Mouse (Mus musculus) MEL-GATA-1-ER (cell line): ENCODE measurements around the gene Ccnk.

Source experiments
- DNase-seq: peaks from one replicate; pipeline ENCODE4 v3.0.0-alpha.2; 2012; ENCODE audit warnings: low read depth; ENCODE audit errors: extremely low read depth

Ccnk gene

DNA sequence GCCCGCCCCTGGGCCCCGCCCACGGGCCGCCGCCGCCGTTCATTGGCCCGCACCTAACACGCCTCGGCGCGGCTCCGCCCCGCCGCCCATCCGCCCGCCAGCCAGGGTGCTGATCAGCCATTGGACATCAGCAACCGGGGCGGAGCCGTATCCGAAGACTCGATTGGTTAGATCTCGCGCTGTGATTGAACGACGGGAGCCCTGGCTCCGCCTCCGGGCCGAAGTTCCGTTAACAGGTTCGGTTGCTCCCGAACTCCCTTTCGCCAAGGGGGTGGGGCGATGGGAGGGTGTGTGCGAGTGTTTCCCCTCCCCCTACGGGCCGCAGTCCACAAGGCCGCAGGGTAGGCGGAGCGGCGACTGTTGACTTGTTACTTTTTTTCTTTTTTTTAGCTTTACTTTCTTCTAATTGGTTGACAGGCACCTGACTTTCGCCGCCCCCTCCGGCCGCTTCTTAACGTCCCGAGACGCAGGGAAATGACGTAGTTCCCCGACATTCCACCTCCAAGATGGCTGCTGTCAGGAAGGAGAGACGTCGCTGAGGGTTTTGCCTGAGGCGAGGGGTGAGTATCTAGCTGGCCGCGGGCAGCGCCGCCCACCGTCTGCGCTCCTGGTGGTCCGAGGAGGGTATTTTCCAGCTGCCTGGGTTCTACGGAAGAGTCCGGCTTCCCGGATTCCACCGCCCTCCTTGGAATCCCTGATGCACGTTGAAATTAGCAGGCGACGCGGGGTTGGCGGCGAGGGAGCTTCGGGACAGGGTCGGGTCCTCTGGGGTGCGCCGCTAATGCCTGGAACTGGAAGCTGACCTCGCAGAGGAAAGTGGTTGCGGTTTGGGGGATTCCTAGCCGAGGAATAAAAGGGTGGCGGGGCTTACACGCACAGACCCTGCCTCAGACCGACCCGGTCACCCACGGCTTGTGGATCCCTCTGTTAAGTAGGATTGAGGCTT, at the start of gene Ccnk:
TSS of gene Ccnk (plus strand) at position 259 of the 946 bp plus-strand sequence.
- DNase-seq: peak; percentile 96

DNA sequence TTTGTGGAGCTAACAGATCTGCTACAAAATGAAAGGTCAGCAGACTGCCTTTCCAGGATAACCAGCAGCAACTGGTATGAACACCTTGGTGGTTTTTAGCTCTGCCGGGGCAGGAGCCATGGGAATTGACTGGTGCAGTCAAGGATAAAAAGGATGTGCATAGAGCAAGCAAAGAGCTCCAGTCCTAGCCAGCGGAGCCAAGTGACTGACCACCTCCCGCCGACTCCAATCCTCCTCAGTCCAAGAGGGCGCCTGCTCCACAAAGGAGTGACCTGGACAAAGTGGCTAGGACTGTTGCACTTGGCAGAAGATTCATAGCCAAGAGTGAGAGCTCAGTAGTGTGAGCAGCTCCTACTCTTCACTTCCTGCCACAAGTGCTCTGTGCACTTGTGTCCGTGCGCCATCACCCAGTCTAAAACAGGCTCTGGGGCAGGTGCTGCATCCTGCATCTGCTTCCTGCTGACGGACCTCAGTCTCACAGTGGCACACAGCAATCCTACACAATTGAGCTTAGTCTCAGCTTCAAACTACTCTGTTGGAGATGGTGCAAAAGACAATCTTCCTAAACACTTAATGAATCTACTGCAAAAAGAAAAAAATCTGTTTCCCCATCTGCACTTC, 46.8 kb upstream of the Ccnk start:
- DNase-seq: no peak

DNA sequence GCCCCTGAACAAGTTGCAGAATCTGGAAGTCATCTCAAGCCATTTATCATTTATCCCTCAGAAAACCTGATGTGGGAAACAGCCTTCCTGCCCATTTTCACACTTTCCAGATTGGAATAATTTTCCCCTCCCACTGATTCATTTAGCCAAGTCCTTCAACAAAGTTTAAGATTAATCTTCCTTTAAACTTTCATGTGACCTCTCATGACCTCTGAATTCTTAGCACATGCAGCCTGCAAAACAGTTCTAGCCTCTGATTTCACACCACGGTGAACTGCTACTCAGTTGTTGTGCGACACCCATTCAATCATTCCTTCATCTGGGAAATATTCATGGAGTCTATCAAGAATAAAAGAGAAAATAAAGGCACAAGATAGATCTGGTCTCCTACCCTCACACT, 46.2 kb upstream of the Ccnk start:
- DNase-seq: no peak

DNA sequence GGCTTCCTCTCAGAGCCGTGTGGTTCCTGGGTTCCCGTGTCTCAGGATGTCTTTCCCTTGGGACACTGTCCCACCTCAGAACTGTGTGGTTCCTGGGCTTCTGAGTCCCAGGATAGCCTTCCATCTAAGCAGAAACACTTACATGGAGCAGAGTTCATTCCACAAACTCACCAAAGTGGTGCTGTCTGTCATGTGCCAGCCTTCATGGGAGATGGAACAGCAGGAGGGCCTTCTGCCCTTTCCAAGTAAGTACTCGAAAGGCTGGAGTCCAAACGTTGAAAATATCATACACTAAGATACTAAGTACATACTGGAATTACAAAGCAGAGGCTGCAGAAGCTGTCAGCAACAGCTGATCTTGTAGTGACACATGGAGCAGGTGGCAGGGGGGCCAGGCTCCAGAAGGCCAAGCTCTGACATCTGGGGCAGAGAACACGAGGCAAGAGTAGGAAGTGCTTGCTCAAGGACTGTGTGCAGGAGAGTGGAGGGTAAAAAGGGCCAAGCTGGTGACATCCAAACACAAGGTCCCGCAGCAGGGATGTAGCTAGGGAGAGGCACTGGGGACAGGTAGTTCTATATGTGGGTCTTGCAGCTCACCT, 43.7 kb upstream of the Ccnk start:
- DNase-seq: no peak

DNA sequence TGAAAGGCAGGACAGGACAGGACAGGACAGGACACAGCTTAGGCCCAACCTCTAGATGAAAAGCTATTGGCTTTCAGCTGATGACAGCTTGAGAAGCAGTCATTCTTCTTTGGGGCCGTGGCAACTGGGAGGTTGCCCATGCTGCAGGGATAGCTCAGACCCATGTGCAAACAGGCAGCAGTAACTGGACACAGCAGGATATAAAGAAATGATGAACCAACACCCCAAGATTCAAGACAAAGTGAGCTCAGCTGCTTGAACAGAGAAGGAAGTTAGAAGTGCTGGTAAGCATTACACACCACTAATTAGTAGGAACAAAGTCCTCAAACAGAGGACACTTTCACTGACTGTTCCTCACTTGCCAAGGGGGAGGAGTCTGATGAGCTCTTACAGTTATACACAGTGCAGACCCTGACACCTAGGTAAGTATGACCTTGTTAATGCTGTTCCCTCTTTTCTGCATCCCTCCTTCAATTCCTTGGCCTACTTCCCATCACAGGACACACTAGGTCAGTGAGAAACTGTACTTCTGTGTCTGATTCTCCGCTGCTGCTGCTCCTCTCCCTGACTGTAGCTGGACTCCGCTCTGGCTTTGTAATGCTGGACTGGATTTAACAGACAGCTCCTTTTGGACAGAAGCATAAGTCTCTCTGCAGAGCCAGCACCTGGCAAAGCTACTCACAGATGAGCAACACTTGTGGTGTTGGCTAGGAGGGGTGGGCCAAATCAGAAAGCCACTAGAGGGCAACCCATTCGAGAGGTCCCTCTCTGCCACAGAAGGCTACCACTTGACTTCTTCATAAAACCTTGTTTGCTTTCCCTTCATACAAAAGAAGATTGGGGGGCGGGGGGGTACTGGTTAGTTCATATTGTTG, 35.5 kb upstream of the Ccnk start:
- no peak for DNase-seq

DNA sequence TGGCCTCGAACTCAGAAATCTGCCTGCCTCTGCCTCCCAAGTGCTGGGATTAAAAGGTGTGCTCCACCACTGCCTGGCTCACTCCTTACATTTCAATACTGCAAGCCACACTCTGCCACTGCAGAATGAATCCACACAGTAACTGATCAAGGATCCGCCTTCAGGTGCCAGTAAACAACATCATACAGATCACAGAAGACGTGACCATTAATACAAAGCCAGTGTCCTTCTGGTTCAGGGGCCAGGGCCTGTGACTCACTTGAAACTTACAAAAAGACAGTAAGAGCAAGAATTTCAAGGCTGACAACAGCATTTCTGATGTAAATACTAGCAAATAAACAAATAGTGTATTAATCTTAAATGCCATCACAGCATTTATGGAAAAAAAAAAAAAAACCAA, 34.2 kb upstream of the Ccnk start:
- DNase-seq: no peak

DNA sequence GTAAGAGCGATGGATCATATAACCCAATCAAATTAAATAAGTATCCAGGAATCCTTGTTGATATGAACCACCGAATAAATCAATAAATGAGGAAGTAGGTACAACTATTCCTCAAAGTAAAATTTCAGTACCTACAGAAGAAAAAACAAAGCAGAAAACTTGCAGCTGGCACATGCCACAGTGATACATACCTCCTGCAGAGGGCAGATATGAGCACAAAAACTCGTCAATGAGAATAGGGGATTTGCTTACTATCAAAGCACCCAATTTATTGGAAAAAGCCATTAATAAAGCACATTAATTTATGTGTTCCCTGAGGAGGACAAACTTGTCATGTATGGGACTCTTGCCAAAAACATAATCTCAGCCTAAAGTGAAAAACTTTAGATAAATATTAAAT, 29.6 kb upstream of the Ccnk start:
- DNase-seq: no peak

DNA sequence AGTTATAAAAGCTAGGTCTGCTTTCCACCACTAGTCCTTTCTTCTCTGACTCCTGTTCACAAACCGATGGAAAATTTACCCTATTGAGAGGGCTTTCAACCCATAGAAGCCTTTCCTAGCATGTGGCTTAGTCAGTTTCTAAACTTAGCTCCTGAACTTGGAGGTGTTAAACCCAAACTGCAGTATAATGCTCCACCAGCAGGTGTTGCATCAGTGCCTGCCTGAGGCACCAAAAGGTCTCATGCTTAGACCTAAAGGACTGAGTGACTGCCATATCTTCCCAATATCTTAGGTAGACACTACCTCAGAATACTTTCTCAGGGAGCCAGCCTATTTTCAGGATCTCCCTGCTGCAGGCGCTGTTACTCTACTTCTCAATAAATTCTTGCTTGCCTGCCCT, 26.6 kb upstream of the Ccnk start:
- no peak for DNase-seq

DNA sequence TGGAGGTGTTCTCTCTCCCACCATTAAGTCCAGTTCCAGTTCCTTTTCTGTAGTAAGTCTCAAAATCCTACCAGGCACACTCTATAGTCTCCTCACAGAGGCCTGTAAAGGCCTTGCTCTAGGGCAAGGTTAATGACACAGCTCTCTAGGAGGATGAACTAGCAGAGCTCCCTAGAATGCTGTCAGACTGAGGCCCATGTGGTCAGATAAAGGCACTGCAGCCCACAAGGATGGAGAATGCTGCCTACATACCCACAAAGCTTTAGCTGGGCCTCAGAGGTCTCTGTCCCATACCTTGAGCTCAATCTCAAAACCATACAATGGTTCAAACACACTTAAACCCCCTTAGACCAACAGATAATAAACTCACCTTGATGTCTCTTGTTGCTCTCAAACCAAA, 19.5 kb upstream of the Ccnk start:
- no peak for DNase-seq

DNA sequence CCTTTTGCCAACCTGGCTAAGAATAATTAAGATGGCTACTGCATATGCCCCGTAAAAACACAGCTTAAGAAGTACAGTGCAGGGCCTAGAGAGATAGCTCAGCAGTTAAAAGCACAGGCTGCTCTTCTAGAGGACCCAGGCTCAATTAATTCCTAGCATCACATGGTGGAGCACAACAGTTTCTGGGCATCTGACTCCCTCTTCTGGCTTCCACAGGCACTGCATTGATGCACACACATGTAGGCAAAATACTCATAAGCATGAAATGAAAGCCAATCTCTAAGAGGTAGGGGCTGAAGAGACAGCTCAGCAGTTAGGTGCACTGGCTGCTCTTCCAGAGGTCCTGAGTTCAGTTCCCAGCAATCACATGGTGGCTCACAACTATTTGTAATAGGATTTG, 17.3 kb upstream of the Ccnk start:
- peak; percentile 24 for DNase-seq

DNA sequence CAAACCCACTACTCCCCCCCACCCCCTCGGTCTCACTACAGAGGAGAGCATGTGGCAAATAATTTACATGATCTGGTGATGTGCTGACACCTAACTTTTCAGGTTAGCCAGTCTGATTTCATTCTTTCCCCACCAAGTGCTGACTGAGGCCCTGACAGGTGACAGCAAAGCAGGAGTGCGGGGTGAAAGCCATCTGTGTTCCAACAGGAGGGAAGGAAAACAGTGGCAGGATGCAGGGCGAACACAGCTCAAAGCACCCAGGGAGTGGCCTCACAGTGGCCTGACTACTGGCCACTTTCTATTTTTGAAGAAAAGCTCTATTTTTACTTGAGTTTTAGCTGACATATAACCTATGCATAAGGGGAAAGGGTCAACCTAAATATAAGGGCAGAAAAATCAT, 15.7 kb upstream of the Ccnk start:
- no peak for DNase-seq

DNA sequence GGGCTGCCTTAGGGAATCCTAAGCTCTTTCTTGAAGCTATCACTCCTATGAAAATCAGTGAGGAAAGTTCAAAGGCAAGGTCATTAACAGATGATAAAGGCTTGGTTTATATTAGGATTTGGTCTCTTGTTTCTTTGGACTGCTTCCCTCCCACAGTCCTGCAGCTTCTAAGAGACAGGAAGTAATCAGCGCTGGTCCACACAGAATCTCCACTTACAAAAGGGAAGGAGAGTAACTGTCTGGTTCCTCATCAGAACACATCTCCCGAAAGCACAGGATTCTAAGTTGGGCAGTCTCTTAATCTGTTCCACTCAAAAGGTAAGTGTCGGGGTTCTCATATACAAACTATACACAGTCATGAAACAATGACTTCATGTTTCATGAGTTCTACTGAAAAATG, 10.5 kb upstream of the Ccnk start:
- no peak for DNase-seq

DNA sequence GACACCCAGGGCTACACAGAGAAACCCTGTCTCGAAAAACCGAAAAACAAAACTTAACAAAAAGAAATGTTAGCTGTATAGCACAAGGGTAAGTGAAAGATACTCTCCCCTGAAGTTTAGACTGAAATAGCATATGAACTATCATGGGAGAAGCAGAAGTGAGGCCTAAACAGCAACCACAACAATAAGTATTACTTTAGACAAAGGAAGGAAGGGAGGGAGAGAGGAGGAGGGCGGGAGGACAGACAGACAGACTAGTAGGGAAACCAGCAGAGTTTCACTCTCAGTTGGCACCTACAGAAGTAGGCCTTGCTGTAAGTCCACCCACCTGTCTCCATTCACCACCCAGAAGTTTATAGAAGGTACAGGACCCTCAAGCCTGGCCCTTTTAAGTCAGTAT, 8.9 kb upstream of the Ccnk start:
- no peak for DNase-seq

DNA sequence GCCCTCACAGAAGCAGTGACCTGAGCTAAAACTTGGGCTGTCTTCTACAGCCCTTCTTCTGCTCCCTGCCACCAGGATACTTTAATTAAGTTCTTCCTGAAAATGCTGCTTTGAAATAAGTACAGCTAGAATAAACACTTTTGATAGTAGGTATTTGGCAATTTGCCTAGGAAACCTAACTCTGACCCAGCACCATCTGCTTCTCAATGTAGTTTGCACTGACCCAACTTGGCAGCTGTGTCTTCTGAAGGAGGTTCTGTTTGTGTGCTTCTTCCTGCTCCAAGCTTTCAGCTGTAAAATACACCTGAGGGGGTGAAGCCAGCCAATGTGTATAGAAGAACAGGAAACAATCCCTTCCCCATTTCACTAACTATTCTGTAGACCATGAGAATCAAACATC, 8.0 kb upstream of the Ccnk start:
- no peak for DNase-seq

DNA sequence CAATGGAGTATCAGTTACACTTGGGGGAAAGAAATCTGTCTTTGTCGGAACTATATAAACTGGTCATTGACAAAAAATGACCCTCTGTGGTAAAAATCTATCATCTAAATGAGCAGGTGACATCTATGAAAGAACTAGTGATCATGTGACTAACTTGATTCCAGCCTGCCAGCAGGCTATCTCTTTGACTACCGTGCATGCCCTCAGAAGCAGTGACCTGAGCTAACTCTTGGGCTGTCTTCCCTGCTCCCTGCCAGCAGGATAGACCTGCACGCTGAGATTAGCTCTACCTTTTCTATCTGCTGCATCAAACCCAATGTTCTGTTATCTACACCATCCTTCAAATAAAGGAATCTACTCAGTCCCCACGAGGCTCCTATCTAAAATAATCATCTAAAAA, 6.7 kb upstream of the Ccnk start:
- no peak for DNase-seq

DNA sequence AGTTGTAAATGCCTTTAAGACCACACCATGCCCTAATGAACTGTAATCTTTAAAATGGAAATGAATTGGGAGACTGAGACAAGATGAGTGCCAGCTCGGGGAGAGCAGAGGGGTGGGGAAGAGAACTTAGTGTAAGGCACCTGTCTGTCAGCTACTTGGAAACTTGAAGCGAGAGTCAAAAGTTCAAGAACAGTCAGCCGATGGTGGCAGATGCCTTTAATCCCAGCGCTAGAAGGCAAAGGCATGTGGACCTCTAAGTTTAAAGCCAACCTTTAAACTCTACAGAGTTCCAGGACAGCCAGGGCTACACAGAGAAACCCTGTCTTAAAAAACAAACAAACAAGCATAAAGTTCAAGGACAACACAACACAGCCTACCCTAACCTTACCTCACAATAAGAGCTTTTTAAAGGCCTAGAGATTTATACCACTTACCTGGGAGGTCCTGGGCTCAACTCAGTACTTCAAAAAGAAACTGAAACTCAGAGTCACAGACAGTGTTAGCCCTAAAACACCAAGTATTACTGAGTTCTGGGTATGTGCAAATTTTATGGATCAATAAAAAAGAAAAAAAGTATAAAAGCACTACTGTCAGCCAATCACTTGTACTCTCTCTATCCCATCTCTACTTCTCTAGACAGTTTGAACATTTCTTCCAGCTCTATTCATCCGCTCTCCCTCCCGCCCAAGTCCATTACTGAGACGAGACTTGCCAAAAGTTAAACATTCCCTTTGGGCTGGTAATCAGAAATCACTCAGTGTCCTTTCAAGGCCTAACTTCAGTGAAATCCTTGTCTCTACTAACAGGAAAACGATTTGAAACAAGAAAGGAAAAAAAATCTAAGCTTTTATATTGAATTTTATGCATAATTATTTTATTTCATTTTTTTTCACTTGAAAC, 4.5 kb upstream of the Ccnk start:
- no peak for DNase-seq

DNA sequence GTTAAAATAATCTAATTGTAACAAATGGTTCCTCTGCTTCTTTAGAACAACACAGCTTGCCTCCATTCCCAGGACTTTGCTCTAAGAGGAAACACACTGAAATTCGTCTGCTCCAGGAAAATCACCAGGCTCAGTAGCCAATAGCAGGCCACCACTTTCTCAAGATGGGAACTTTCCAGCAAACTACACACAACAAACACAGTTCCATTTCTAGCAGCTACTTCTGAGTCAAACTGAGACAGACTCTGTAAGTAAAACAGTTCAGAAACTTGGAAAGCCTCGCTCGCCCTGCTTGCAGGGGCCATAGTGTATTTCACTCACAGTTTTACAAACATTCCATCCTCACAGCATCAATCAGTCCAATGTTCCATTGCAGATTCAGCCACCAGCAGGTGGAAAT, 3.0 kb upstream of the Ccnk start:
- DNase-seq: no peak

DNA sequence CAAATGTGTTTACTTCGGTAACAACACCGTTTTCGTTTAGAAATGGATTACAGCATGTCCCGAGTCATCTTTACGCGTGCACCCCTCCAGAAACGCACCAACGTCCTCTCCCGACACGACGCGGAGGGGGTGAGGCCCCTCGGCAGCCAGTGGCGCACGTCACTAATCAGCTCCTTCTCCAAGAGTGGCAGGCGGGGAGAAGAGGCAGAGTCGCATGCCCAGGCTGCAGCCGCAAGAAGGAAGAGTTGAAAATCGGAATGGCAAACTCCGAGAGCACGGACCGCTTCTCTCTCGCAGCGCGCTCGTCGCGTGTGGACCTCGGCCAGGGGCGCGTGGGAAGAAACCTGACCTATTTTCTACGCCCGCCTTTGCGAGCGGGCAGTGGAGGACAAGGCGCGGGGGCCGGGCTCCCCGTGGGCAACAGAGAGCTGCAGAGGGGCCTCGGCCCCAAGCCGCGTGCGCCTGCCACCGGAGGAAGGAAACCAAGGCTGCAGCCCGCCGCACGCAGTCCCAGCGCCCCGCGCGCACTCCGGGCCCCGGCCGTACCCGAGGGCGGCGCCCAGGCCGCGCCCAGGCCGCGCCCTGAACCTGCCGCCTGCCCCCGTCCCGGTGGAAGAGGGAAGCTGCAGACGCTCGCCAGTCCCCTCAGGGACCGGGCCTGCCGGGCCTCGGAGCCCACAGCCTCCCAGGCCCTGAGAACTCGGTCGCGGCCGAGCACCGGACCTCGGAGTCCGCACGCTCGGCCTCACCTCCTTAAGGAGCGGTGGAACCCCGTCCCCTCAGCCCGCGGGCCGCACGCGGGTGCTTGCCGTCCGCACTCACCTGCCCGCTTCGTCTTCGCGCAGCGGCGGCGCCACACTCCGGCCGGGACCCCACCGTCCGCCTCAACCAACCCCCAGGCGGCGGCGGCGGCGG, 791 bp upstream of the Ccnk start:
- peak; percentile 25 for DNase-seq

DNA sequence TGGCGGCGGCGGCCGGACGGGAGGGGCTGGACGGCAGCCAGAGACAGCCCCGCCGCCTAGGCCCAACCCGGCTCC, 296 bp upstream of the Ccnk start, which contains the start of gene Setd3:
TSS of gene Setd3 (minus strand) at position 69 of the 75 bp plus-strand sequence.
- DNase-seq: no peak

DNA sequence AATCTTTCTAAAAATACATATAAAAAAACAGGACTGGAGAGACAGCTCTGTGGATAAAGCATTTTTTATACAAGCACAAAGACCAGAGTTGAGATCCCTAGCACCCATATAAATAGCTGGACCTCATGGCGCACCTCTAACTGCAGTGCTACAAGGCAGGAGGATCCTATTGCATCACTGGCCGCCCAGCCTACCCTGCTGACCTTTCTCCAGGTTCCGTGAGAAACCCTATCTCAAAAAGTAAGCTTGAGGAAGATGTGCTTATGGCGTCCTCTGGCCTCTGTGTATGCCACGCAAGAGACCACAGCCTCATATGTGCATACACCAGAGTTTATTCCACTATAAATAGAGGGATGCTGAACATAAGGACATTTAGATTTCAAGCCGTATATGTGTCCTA, 2.3 kb downstream of the Ccnk start:
- no peak for DNase-seq
